Mouse (Mus musculus): ENCODE data around the gene Rps6kb2.

GRCm38 (mm10) chr19:4169378-4169784 is 6.2 kb upstream of the Rps6kb2 start:
- TF ChIP-seq POLR2A (IDR thresholded peaks at IDR 0.05; ENCODE audit: low read depth, low read length) (peak; percentile 93), CTCF (IDR thresholded peaks at IDR 0.05; ENCODE audit: borderline replicate concordance, insufficient read depth, low read length) (peak; percentile 78)
